Mouse (Mus musculus): ENCODE data around the gene Chka.

DNA sequence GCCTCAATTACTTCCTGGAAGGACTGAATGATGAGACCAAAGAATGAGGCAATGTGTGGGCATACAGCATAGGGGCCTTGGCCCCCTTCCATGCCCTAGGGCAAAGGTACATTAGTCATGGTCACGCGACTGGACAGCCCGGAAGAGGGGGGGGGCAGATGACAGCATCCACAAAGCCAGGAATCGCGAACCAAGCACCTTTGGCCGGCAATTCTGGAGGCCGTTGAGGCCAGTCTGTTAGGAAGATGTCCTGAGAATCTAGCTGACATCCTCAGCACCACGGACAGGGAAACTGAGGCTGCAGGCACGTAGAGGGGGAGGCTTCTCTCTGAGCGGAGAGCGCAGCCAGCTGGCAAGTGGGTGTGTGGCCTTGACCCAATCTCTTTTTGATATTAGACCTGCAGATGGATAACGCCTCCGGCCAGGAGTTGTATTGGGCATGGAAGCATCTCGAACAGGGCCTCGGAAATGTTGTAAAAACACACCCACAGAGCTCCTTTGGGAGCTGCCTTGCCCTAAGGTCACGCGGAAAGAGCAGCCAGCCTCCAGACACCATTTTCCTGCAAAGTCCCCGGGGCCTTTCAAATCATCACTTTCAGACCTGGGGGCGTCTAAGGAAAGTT is 615 bp upstream of the Chka start:
- no peak for TF ChIP-seq POLR2A (IDR thresholded peaks at IDR 0.05; ENCODE audit: control insufficient read depth, extremely low read depth, insufficient read depth, low read length, poor library complexity)
- TF ChIP-seq CTCF (IDR thresholded peaks at IDR 0.05; ENCODE audit: borderline replicate concordance, control insufficient read depth, extremely low read depth, insufficient read depth, low read length, poor library complexity), result no peak

All from thymus, adult 2 months (tissue).